Mouse (Mus musculus) kidney, adult 9 months (tissue): ENCODE results near the gene Snap29.
A peak's percentile ranks its signal among the peaks of the same experiment; 100 is the strongest.

Experiments used
- DNase-seq: peaks from one replicate; pipeline ENCODE4 v3.0.0; 2022

The Snap29 gene

GRCm38 (mm10) chr16:17405736-17406443 is at the start of gene Snap29, which contains the start of gene Pi4ka:
Snap29 (plus strand) TSS chr16:17405986.
Pi4ka (minus strand) TSS chr16:17406314.
- DNase-seq = peak; percentile 100

DNA sequence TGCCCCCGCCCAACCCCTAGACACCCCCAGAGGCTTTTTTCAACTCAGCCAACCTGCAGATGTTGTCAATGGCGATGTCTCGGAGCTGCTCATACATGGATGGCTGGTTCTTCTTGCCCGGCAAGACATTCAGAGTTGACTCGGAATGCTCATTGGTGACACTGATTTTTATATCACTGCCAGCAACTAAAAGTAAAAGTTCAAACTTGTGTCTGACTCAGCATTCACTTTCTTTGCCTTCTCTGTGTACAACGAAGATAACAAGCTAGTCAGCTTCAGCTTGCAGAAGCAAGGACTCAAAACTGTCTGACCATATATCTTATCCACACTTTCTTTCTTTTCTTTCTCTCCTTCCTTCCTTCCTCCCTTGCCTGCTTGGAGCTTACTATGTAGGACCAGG is 49.8 kb upstream of the Snap29 start:
- DNase-seq = peak; percentile 58

GRCm38 (mm10) chr16:17358787-17359186 is 47.0 kb upstream of the Snap29 start:
- no peak for DNase-seq

DNA sequence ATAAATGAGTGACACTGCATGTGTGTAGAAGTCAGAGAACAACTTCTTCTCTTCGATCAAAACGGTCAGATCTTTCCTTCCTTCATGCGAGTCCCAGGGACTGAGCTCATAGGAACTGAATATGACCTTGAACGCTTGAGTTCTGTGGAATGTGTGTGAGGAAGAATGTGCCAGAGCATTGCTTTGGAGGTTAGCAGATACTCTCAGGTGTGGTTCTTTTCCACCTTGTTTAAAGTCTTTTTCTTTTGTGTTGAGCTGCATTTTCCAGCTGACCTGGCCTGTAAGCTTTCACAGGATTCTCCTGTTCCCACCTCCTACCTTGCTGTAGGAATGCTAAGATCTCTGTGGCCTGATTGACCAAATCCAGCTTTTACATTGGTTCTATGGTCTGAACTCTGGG is 23.5 kb upstream of the Snap29 start:
- no peak for DNase-seq

- DNase-seq = no peak
Observed at GRCm38 (mm10) chr16:17383594-17384326, 22.0 kb upstream of the Snap29 start.

- no peak for DNase-seq
Observed at GRCm38 (mm10) chr16:17392784-17393183, 13.0 kb upstream of the Snap29 start.

DNA sequence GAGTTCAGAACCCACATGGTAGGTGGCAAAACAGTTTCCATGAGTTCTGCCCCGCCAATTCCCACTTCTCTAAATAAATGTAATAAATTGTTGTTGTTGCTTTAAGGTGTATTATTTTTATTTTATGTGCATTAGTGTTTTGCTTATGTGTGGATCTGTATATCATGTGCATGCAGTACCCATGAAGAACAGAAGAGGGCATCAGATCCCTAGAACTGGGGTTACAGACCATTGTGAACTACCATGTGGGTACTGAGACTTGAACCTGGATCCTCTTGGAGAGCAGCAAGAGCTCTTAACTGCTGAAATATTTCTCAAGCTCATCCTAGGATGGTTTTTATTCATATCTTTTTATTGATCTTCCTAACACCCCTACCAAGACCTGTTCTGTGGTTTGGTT is 2.9 kb upstream of the Snap29 start:
- peak; percentile 74 for DNase-seq

DNA sequence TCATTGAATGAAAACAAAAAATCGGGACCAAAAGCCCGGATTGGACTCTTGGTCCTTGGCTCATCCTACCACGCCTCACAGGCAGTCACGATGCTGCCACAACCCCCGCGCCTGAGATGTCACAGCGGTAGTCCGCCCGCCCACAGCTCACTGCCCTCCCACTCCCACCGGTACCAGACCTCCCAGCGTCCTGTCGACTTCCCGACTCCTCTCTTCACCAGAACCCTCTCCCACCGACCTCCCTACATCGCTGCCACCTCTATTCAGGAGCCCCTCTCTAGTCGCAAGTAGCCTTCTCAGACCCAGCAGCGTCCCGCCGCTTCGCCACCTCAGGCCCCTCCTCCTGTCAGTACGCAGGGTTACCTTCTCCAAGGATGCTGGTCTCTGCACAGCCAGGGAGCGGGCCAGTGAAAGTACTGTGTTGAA is 502 bp upstream of the Snap29 start:
- peak; percentile 80 for DNase-seq

GRCm38 (mm10) chr16:17406512-17407231 is 886 bp downstream of the Snap29 start:
- peak; percentile 74 for DNase-seq

GRCm38 (mm10) chr16:17409046-17409445 is 3.3 kb downstream of the Snap29 start:
- no peak for DNase-seq

DNA sequence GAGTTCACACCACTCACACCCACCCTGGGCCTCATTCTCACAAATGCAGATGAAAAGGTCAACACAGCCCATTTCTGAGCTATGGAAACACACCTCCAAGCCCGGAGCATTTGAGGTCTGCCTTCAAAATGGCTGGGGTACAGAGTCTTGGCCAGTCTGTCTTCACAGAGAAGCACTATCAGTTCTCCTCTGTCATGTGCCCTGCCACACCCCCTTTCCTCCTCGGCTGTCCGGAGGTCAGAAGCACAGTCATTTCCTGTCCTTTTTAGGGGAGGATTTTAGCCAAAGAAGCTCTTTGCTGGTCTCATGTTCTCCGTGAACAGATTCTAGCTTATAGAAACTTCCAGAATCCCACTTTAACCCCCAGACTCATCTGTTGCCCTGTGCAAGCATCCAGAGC is 4.4 kb downstream of the Snap29 start:
- DNase-seq = peak; percentile 31

GRCm38 (mm10) chr16:17423021-17423420 is 17.2 kb downstream of the Snap29 start:
- no peak for DNase-seq

DNA sequence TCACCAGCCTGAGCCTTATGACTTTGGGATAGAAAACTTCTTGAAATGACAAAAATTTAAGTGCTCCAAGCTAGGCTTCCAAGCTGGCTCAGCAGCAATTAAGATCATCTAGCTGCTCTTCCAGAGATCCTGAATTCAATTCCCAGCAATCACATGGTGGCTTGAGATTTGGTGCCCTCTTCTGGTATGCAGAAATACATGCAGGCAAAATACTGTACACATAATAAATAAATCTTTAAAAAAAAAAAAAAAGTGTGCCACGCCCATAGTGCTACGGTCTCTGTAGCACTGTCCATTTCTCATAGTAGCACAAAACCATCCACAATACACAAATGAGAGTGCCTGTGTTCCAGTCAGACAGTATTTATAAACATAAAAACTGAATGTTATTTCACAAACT is 26.8 kb downstream of the Snap29 start:
- peak; percentile 29 for DNase-seq

GRCm38 (mm10) chr16:17451541-17452372 is 46.0 kb downstream of the Snap29 start, which contains the start of gene Crkl:
Crkl (plus strand) TSS chr16:17451987.
- DNase-seq = peak; percentile 98

DNA sequence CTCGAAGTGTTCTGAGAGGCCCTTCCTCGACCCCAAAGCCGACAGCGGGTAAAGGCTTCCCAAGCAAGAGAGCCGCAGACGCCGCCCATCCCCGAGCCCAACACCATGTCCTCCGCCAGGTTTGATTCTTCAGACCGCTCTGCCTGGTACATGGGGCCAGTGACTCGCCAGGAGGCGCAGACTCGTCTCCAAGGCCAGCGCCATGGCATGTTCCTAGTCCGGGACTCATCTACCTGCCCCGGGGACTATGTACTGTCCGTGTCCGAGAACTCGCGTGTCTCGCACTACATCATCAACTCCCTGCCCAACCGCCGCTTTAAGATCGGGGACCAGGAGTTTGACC is 46.6 kb downstream of the Snap29 start:
- peak; percentile 57 for DNase-seq

DNA sequence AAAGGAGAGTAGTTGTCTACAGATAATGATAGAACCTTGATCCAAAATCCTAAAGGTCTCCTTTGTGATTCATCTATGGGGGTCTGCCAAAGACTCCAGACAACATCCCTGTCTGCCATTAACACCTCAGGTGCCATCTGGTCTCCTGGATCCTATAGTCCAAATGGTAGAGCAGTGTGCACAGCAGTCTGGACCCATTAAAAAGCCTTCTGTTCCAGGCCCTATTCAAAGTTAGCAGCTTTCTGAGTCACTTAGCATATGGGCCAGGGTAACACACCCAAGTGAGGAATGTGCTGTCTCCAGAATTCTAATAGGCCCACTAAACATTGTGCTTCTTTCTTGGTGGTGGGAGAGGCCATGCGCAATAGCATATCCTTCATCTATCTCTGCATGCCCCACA is 51.1 kb downstream of the Snap29 start:
- no peak for DNase-seq

DNA sequence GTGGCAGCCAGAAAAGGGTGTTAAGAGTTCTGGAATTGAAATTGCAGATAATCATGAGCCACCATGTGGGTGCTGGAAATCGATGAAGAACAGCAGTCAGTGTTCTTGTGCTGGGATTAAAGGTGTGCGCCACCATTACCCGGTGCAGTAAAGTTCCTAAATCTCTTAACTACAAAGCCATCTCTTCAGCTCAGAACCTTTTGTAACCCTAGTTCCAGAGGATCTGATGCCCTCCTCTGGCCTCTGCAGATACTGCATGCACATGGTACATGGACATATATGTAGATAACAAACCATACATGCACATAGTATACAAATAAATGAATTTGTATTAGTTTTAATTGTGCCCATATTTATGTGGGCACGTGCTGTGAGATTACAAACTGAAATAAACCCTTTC is 54.5 kb downstream of the Snap29 start:
- DNase-seq = peak; percentile 28

DNA sequence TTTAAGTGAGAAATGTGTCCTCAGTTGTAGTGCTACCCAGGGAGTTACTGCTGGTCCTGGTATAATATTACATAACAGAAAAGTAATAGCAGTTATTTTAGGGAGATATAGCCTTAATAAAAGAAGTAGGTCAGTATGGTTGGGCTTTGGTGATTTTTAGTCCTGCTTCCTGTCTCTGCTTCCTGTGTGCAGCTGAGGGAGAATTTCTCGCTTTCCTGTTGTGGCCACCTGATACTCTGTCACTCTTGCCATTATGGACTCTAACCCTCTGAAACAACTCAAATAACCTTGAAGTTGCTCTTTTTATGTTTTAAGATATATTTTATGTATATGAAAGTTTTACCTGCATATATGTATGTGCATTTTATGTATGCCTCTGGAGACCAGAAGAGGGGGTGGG is 55.8 kb downstream of the Snap29 start:
- no peak for DNase-seq

DNA sequence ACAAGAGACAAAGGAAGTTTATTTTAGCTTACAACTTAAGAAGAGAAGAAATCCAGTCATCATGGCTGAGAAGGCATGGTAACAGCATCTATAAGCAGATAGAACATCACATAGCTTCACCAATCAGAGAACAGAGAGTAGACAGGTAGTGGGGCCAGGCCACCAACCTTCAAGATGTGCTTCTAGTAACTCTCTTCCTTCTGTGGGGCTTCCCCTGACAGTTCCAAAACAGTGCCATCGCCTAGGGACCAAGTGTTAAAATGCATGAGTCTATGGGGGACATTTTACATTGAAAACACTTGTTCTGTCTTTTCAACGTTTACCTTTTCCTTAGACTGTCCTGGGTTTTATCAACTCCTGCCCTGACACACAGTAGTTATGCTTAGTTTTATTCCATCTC is 57.4 kb downstream of the Snap29 start:
- no peak for DNase-seq

- DNase-seq = no peak
Observed at GRCm38 (mm10) chr16:17466875-17467663, 61.3 kb downstream of the Snap29 start.

- no peak for DNase-seq
Observed at GRCm38 (mm10) chr16:17472498-17472897, 66.7 kb downstream of the Snap29 start.

GRCm38 (mm10) chr16:17474091-17474490 is 68.3 kb downstream of the Snap29 start:
- DNase-seq = peak; percentile 53
